Mouse (Mus musculus): ENCODE data around the gene Lmnb2. TPM values are rescaled to one million over a fixed set of nuclear protein-coding genes. Genes with fewer than 3 reads are reported as not detected.

Gene Lmnb2
- polyA plus RNA-seq, 2 experiments = 2.8 to 11.3 TPM

GRCm38 (mm10) chr10:80880901-80881300, 37.1 kb downstream of the Lmnb2 start:
- Histone ChIP-seq H3K27ac (peak overlapping the region; percentile 57), H3K36me3 (replicated peaks; ENCODE audit: control insufficient read depth, insufficient read depth, low read depth) (no peaks in the 10 kb centered on the region), H3K9me3 (ENCODE audit: control insufficient read depth, low read length) (no peaks in the 10 kb centered on the region), H3K4me1 (replicated peaks; ENCODE audit: control insufficient read depth in 2 of 2, insufficient read depth in 2 of 2, low read length in 1 of 2) (peaks cover 21% of the 10 kb centered on the region in 2 experiments), H3K9ac (replicated peaks) (no peak overlapping the region), H3K4me2 (ENCODE audit: low read depth) (peak overlapping the region; percentile 26), H3K4me3 (ENCODE audit: insufficient read depth in 1 of 2, low read depth in 2 of 2, low read length in 2 of 2) (no peak overlapping the region), H3K27me3 (ENCODE audit: control insufficient read depth, insufficient read depth, low read length) (no peaks in the 10 kb centered on the region)
- no peak for DNase-seq (ENCODE audit: low read depth in 3 of 3, low spot score in 3 of 3)
- no peak for ATAC-seq (ENCODE audit: insufficient read depth)
- WGBS (ENCODE audit: insufficient replicate concordance) = 62% methylated on average over 2 of the region's 2 CpGs
- no peak for TF ChIP-seq EP300 (IDR thresholded peaks at IDR 0.05; ENCODE audit: low read depth)
- no peak; the same call in 1 of the 2 replicates for TF ChIP-seq CTCF (IDR thresholded peaks at IDR 0.05; ENCODE audit: low read depth)

GRCm38 (mm10) chr10:80880131-80880641, 37.9 kb downstream of the Lmnb2 start:
- Histone ChIP-seq H3K4me1 (replicated peaks; ENCODE audit: control insufficient read depth in 2 of 2, insufficient read depth in 2 of 2, low read length in 1 of 2) (peaks cover 21% of the 10 kb centered on the region in 2 experiments), H3K27me3 (ENCODE audit: control insufficient read depth, insufficient read depth, low read length) (no peaks in the 10 kb centered on the region), H3K36me3 (replicated peaks; ENCODE audit: control insufficient read depth, insufficient read depth, low read depth) (no peaks in the 10 kb centered on the region), H3K9me3 (ENCODE audit: control insufficient read depth, low read length) (no peaks in the 10 kb centered on the region), H3K27ac (peak overlapping the region; percentile 57), H3K4me3 (ENCODE audit: insufficient read depth in 1 of 2, low read depth in 2 of 2, low read length in 2 of 2) (no peak overlapping the region), H3K9ac (replicated peaks) (no peak overlapping the region; the same call in 1 of the 2 replicates), H3K4me2 (ENCODE audit: low read depth) (peak overlapping the region; percentile 37)
- DNase-seq (ENCODE audit: low read depth in 3 of 3, low spot score in 3 of 3) = peak; percentile 72 to 77 (median 73)
- 2% methylated on average over 5 of the region's 5 CpGs for WGBS (ENCODE audit: insufficient replicate concordance)
- TF ChIP-seq EP300 (IDR thresholded peaks at IDR 0.05; ENCODE audit: low read depth) = peak; percentile 59
- TF ChIP-seq CTCF (IDR thresholded peaks at IDR 0.05; ENCODE audit: low read depth) = peak; percentile 99
- peak; percentile 91 for ATAC-seq (ENCODE audit: insufficient read depth)

GRCm38 (mm10) chr10:80876594-80876993, 41.5 kb downstream of the Lmnb2 start:
- Histone ChIP-seq H3K27ac (peak overlapping the region; percentile 29; the same call in 1 of the 2 replicates), H3K4me1 (replicated peaks; ENCODE audit: control insufficient read depth in 2 of 2, insufficient read depth in 2 of 2, low read length in 1 of 2) (peaks cover 21% of the 10 kb centered on the region in 2 experiments), H3K9me3 (ENCODE audit: control insufficient read depth, low read length) (no peaks in the 10 kb centered on the region), H3K4me3 (ENCODE audit: insufficient read depth in 1 of 2, low read depth in 2 of 2, low read length in 2 of 2) (no peak overlapping the region), H3K36me3 (replicated peaks; ENCODE audit: control insufficient read depth, insufficient read depth, low read depth) (no peaks in the 10 kb centered on the region), H3K27me3 (ENCODE audit: control insufficient read depth, insufficient read depth, low read length) (peaks cover 5% of the 10 kb centered on the region; the same call in 1 of the 2 replicates), H3K9ac (replicated peaks) (peak overlapping the region; percentile 18; the same call in 1 of the 2 replicates), H3K4me2 (ENCODE audit: low read depth) (no peak overlapping the region)
- no peak for DNase-seq (ENCODE audit: low read depth in 3 of 3, low spot score in 3 of 3)
- TF ChIP-seq CTCF (IDR thresholded peaks at IDR 0.05; ENCODE audit: low read depth) = no peak
- TF ChIP-seq EP300 (IDR thresholded peaks at IDR 0.05; ENCODE audit: low read depth) = no peak
- 36% methylated on average over 3 of the region's 3 CpGs for WGBS (ENCODE audit: insufficient replicate concordance)
- ATAC-seq (ENCODE audit: insufficient read depth) = no peak

GRCm38 (mm10) chr10:80876028-80876427, 42.0 kb downstream of the Lmnb2 start:
- peaks cover 20 to 21% of the 10 kb centered on the region in 2 experiments for H3K4me1 ChIP-seq (replicated peaks; ENCODE audit: control insufficient read depth in 2 of 2, insufficient read depth in 2 of 2, low read length in 1 of 2)
- peak overlapping the region; percentile 18; the same call in 1 of the 2 replicates for H3K9ac ChIP-seq (replicated peaks)
- 22% methylated on average over 5 of the region's 5 CpGs for WGBS (ENCODE audit: insufficient replicate concordance)
- peaks cover 5% of the 10 kb centered on the region; the same call in 1 of the 2 replicates for H3K27me3 ChIP-seq (ENCODE audit: control insufficient read depth, insufficient read depth, low read length)
- ATAC-seq (ENCODE audit: insufficient read depth) (no peak), DNase-seq (ENCODE audit: low read depth in 3 of 3, low spot score in 3 of 3) (peak in 1 of 3 experiments; percentile 54)
- no peaks in the 10 kb centered on the region for H3K36me3 ChIP-seq (replicated peaks; ENCODE audit: control insufficient read depth, insufficient read depth, low read depth)
- H3K9me3 ChIP-seq (ENCODE audit: control insufficient read depth, low read length) = no peaks in the 10 kb centered on the region
- 0 out of 2 replicates have a peak overlapping the region, but pooled peaks have one; percentile 29 for H3K27ac ChIP-seq
- H3K4me3 ChIP-seq (ENCODE audit: insufficient read depth in 1 of 2, low read depth in 2 of 2, low read length in 2 of 2) = no peak overlapping the region
- no peak overlapping the region for H3K4me2 ChIP-seq (ENCODE audit: low read depth)
- peak; percentile 95 for TF ChIP-seq CTCF (IDR thresholded peaks at IDR 0.05; ENCODE audit: low read depth)
- no peak for TF ChIP-seq EP300 (IDR thresholded peaks at IDR 0.05; ENCODE audit: low read depth)

GRCm38 (mm10) chr10:80874035-80874434, 44.0 kb downstream of the Lmnb2 start:
- DNase-seq (ENCODE audit: low read depth in 3 of 3, low spot score in 3 of 3) (no peak), ATAC-seq (ENCODE audit: insufficient read depth) (no peak)
- Histone ChIP-seq H3K4me3 (ENCODE audit: insufficient read depth in 1 of 2, low read depth in 2 of 2, low read length in 2 of 2) (no peak overlapping the region), H3K9ac (replicated peaks) (no peak overlapping the region), H3K27ac (no peak overlapping the region), H3K9me3 (ENCODE audit: control insufficient read depth, low read length) (no peaks in the 10 kb centered on the region), H3K4me2 (ENCODE audit: low read depth) (no peak overlapping the region), H3K36me3 (replicated peaks; ENCODE audit: control insufficient read depth, insufficient read depth, low read depth) (no peaks in the 10 kb centered on the region), H3K27me3 (ENCODE audit: control insufficient read depth, insufficient read depth, low read length) (peaks cover 5% of the 10 kb centered on the region; the same call in 1 of the 2 replicates), H3K4me1 (replicated peaks; ENCODE audit: control insufficient read depth in 2 of 2, insufficient read depth in 2 of 2, low read length in 1 of 2) (peaks cover 4 to 5% of the 10 kb centered on the region in 2 experiments)
- TF ChIP-seq CTCF (IDR thresholded peaks at IDR 0.05; ENCODE audit: low read depth) (no peak), EP300 (IDR thresholded peaks at IDR 0.05; ENCODE audit: low read depth) (no peak)
- 73% methylated on average over 9 of the region's 9 CpGs for WGBS (ENCODE audit: insufficient replicate concordance)

All from liver, embryonic 14.5 days (tissue).